Mouse (Mus musculus) lung, postnatal 4 days (tissue): ENCODE measurements at regions not wholly inside any gene's neighbourhood (a gene's known extent, or its start where the extent isn't known, plus 50 kb on each side); places are given as distances from the start of the nearest gene placed in this dataset.

ENCODE experiments used
- DNase-seq, 2 experiments: peaks; one replicate each; pipeline ENCODE4 v3.0.0; 2021

DNA sequence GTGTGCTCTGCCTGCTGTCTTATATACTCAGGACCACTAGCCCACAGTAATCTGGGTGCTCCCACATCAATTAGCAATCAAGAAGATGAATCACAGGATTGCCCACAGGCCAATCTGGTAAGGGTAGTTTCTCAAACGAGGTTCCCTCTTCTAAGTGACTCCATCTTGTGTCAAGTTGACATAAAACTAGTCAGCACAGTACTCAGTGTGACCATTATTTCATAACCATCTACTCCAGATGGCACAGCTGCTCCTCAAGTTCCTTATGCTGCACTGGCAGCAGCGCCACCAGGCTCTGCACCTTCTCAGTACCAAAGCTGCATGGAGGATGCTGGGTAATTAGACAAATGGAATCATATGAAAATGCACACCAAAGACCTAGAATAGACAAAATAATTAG is 175.6 kb upstream of the B3galt2 start:
- no peak for DNase-seq

DNA sequence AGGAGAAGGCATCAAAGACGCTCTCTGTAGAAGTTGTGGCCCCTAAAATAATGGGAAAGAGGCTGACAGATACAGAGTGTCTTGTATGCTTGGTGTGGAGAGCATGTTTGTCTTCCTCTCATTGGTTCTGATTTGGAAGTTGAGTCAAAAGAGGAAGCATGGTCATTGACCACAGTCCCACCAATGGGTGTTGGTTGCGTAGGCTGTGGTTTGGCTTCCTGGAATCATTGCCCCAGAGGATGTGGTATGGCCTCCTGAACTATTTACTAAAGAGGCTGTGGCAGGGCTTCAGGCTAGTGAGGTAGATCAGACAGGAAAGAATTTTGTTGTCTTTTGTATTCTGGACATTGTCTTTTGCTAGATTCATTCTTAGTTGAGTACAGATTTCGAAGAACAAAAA is 174.4 kb upstream of the B3galt2 start:
- DNase-seq = no peak

DNA sequence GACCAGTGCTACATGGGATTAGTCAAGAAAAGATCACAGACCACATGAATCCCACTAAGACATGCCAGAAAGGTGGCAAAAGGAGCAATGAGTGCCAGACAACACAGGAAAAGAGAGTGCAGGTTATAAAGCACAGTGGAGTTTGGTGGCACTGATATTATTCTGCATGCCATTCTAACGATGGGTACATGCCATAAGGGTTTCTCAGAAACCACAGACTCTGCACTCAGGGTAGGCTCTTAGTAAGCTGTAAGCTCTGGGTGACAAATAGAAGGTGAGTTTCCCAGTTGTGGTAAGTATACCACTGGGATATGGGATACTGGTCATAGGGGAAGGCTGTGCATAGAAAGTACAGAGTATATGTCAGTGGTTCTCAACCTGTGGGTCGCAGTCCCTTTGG is 165.1 kb upstream of the B3galt2 start:
- DNase-seq = no peak

DNA sequence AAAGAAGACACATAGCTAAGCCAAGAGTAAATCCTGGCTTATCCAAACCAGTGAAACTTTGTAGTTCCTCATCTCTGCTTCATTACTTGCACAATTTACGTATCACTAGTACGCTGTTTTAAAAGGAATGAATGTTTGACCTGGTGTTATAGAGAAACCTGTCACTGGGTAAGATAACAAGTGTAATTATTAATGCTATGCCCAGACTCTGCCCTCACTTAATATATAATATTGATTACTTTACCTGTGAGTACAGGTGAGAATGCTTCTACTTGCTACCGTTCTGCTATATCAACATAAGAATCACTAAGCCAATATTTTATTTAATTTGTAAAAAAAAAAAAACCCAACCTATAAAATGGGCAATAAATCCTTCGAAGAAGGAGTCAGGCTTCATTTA is 157.1 kb upstream of the B3galt2 start:
- no peak for DNase-seq

DNA sequence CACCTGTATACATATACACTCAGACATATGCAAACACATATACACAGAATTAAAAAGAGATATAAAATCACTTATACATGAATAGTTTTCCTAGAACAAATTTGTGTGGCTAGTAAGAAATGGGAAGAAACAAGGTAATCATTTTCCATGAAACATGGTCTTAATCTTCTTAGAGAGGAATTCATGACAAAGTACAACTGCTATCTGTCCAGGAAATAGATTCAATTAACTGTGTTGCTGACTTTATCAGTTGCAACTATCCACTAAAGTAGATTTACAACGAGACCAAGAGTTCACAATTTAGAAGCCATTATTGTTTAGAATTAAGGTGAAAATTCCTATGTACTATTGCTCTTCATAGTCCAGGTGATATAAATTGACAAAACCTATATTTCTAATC is 155.5 kb upstream of the B3galt2 start:
- DNase-seq = no peak

DNA sequence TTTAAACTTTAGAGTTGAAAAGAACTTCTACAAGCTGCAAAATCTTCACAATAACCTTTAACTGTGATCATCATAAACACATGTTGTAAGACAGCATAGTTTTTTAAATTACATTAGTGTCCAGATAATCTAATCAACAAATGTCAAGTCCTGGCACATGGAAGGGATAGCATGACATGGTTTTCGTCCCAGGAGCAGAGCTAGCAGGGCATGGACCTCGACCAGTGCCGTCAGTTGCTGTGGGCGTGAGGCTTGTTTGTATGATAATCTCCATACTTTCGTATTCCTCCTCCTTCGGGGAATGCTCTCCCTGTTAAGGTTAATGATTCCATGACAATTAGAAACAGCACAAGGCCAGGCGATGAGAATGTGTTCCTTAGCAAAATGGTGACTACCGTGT is 143.4 kb upstream of the B3galt2 start:
- DNase-seq = no peak

DNA sequence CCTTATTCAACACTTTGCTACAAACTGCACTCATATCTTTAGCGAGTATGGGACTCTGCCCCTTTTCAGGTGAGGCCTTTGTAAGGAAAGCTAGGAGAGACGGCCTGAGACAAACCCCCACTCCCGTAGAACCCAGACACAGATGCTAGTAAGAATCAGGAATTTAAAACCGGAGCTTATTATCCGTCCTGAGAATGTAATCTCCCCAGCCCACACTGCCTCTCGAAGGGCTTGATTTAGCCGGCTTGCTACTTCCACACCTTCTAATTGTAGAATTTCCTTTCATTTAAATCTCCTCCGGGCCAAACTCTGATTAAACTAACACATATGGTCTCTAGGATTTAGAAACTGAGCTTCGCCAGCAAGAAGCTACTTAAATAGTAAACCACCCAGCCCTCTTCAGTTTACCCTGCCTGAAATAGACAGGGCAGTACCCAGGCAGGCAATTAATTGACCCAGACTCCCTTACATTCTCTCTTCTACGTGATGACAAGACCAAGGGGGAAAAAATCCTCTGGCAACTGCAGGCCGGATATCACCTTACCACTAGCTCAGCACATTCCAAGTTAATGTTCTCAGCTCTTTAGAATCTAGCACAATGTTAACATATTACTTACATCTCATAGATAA is 136.9 kb upstream of the B3galt2 start:
- no peak for DNase-seq

DNA sequence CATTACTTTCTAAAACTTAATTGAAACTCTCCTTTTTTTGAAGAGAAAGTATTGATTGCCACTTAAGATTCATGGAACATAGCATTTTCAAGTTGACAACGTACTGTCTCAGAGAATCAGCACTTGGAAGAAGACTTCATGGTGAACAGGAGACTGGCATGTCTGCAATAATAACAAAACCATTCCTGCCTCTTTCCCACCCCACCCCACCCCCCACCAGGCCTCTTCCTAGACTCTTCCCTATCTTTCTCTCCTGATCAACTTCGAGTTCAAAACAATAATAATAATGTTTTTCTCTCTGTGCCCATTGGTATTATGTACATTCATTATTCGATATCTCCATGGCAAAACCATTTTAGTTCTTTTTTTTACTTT is 136.4 kb upstream of the B3galt2 start:
- DNase-seq = no peak

DNA sequence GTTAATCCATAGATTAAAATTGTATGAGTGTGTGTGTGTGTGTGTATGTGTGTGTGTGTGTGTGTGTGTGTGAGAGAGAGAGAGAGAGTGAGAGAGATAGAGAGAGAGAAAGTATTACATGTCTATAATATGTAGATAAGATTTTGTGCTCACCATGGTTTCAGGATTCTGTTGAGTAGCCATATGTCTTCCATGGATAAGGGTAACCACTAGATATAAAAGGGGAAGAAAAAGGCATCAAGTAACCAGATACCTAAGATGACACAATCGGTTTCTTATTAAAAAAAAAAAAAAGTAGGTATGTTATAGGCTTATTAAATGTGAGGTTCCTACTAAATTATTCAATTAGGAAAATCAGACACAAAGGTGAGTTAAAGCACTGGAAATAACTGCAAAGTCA is 135.1 kb upstream of the B3galt2 start:
- DNase-seq = no peak

DNA sequence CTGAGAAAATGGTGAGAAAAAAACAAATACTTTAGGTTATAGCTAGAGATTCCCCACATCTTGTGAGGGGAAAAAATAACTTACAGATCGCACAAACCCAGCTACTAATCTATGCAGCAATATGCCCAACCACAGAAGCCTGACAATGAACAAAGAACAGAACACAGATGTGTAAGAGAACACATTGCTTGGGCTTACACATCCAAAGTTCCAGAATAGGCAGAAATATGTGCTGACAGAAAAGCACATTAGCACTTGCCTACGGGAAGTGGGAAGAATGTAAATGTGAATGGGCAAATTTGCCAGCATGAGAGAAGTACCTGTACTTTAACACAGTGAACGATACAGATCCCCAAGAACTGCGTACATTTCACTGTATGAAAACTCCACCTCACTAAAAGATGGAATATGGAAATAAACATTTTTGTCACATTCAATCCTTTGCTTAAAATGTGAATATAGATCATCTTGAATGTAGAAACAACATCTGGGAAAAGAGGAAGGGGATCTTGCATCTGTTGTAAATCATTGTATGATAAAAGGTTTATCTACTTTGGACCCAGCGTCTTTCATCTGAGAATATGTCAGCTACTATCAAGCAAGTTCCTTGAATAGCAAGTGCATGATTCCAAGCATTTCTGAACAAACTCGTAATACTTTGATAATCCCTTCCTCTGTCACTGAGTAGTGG is 116.5 kb upstream of the B3galt2 start:
- DNase-seq = no peak

DNA sequence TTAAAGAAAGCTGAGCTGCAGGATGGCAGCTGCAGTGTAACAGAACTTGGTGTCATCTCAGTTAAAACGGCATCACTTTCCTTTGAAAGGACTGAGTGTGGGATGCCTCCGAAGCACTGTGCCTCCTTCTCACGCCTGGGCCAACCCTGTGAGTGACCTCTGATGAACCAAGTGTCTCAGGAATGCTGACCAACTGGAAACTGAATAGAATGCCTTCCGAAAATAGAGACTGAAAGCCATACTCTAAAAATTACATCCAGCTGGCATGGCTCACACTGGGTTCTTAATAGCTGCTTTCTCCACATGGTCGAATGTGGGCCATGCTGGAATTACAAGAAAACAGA is 116.0 kb upstream of the B3galt2 start:
- DNase-seq = peak in 1 of 2 experiments; percentile 20

DNA sequence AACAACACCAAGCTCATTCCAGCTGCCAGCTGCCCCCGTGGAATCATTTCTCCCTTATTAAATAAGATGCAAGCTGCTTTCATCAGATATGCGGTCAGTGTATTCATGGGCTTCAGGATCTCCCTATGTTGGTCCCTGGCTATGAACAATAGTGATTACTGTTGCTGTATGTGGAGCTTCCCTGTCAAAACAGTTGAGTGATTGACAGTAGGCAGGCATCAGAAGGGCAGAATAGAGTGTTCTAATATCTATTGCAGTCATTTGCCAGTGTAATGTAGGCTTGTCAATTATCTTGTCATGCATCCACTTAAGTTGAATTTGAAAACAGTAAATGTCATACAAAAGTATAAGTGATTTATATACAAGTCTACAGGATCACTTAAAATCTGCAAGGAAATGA is 100.2 kb upstream of the B3galt2 start:
- no peak for DNase-seq

DNA sequence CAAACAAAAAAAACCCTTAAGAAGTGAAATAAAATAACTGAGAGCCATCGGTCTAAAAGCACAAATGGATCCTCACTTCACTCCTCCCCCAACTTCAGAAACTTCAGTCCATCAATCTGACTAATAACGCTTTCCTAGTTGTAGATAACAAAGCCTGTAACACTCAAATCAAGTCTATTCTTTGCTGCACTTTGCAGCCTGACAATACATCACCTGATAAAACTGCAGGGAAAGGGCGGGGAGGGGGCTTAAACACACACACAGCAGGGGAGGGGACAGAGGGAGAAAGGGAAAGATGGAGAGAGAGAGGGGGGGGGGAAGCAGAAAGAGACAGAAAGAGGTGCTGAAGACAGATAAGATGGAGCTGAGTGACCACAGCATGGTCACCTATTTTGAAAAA is 99.8 kb upstream of the B3galt2 start:
- no peak for DNase-seq
